Mouse (Mus musculus) kidney, embryonic 15.5 days (tissue): ENCODE data around the gene Gm5089. TPM values are rescaled to one million over a fixed set of nuclear protein-coding genes. Genes with fewer than 3 reads are reported as not detected.

ENCODE experiments used
- ATAC-seq: fragments of 200-750 bp; cut with Nextera tagmentation; replicated peaks from 2 replicates; pipeline ENCODE4 v1.8.0; 2017; ENCODE audit warnings: moderate TSS enrichment; ENCODE audit not compliant: low FRiP score
- H3K27ac ChIP-seq: fragments of 300-500 bp; sonication (generic); 2 replicates; pipeline ENCODE4 v1.5.1; 2015; ENCODE audit warnings: mild to moderate bottlenecking, inconsistent platforms
- H3K27me3 ChIP-seq: fragments of 300-500 bp; sonication (generic); 2 replicates; pipeline ENCODE4 v1.6.1; 2015; ENCODE audit warnings: inconsistent platforms
- H3K36me3 ChIP-seq: fragments of 300-500 bp; sonication (generic); 2 replicates; pipeline ENCODE4 v1.6.1; 2015; ENCODE audit warnings: inconsistent platforms
- H3K4me1 ChIP-seq: fragments of 300-500 bp; sonication (generic); 2 replicates; pipeline ENCODE4 v1.6.1; 2015; ENCODE audit warnings: inconsistent platforms
- H3K4me2 ChIP-seq: fragments of 300-500 bp; sonication (generic); 2 replicates; pipeline ENCODE4 v1.6.1; 2015; ENCODE audit warnings: moderate library complexity, mild to moderate bottlenecking, inconsistent platforms
- H3K4me3 ChIP-seq: fragments of 300-500 bp; sonication (generic); replicated peaks from 2 replicates; pipeline ENCODE4 v1.5.1; 2015; ENCODE audit warnings: mild to moderate bottlenecking, inconsistent platforms
- H3K9ac ChIP-seq: fragments of 300-500 bp; sonication (generic); 2 replicates; pipeline ENCODE4 v1.6.1; 2015; ENCODE audit warnings: mild to moderate bottlenecking, inconsistent platforms
- H3K9me3 ChIP-seq: fragments of 300-500 bp; sonication (generic); replicated peaks from 2 replicates; pipeline ENCODE4 v1.6.1; 2016; ENCODE audit warnings: inconsistent platforms
- WGBS: fragments of 180-500 bp; shearing (Covaris S2); methylation state at CpG from one replicate; pipeline ENCODE4 v1.1.7; 2015; ENCODE audit warnings: mixed read lengths; 5-methylcytosine and 5-hydroxymethylcytosine counted together
- polyA plus RNA-seq: library from polyadenylated mRNA; unstranded; fragments of >200 nt; fragmentation: Nextera tagmentation; extraction: Ambion mirVana; gene quantifications from 2 replicates; pipeline ENCODE4 v1.2.1, GENCODE M21; 2015

Gm5089 gene
- polyA plus RNA-seq, 1 experiment from 2014 or later: 0.10 TPM

GRCm38 (mm10) chr14:122385758-122386157 lies 65.2 kb downstream of the Gm5089 start:
- 89% methylated on average over 5 of the region's 5 CpGs for WGBS
- Histone ChIP-seq H3K27ac (no peak overlapping the region), H3K4me2 (no peak overlapping the region), H3K9me3 (no peaks in the 10 kb centered on the region), H3K36me3 (no peaks in the 10 kb centered on the region), H3K4me1 (0 out of 2 replicates have a peak, but pooled peaks cover 13% of the 10 kb centered on the region), H3K9ac (no peak overlapping the region), H3K27me3 (peaks cover 30% of the 10 kb centered on the region), H3K4me3 (no peak overlapping the region)
- no peak for ATAC-seq

GRCm38 (mm10) chr14:122385238-122385534 lies 65.7 kb downstream of the Gm5089 start:
- ATAC-seq: no peak
- Histone ChIP-seq H3K27me3 (peaks cover 31% of the 10 kb centered on the region), H3K4me3 (no peak overlapping the region), H3K4me2 (no peak overlapping the region; the same call in 1 of the 2 replicates), H3K4me1 (0 out of 2 replicates have a peak, but pooled peaks cover 13% of the 10 kb centered on the region), H3K9me3 (no peaks in the 10 kb centered on the region), H3K36me3 (no peaks in the 10 kb centered on the region), H3K27ac (no peak overlapping the region), H3K9ac (no peak overlapping the region)
- WGBS: 62% methylated on average over 3 of the region's 3 CpGs

Other genes with a start within 250 kb of the Gm5089 start
- gene Zic5, start 14.6 kb upstream of the Gm5089 start, polyA plus RNA-seq: 0.13 TPM in 1 of 2 replicates, not detected in the other
- gene Zic2, start 24.3 kb upstream of the Gm5089 start, polyA plus RNA-seq: not detected in 2 replicates
- gene Gm10837, start 39.5 kb upstream of the Gm5089 start, polyA plus RNA-seq: not detected in 2 replicates
- gene Pcca, start 83.2 kb upstream of the Gm5089 start, polyA plus RNA-seq: 23.6 and 23.9 TPM in 2 replicates